Mouse (Mus musculus): ENCODE measurements around the gene Nono.

- no peak for TF ChIP-seq CTCF (IDR thresholded peaks at IDR 0.05; ENCODE audit: control insufficient read depth, insufficient read depth, insufficient read length)
- TF ChIP-seq MAX (IDR thresholded peaks at IDR 0.05): no peak
- TF ChIP-seq MYOD1 (IDR thresholded peaks at IDR 0.05; ENCODE audit: control insufficient read depth, insufficient read length, low read depth): no peak
- TF ChIP-seq FOSL1 (IDR thresholded peaks at IDR 0.05; ENCODE audit: insufficient read depth, low read length, poor library complexity, severe bottlenecking): no peak
- TF ChIP-seq MYOG (IDR thresholded peaks at IDR 0.05; ENCODE audit: control insufficient read depth, extremely low read depth, insufficient read length): no peak
- no peak for TF ChIP-seq USF1 (IDR thresholded peaks at IDR 0.05; ENCODE audit: low read depth)
These were observed at the start of gene Nono for GRCm38 (mm10) chrX:101429142-101429949.
